Mouse (Mus musculus) liver, embryonic 11.5 days (tissue): Measurements from ENCODE around the gene Tfam. TPM values are rescaled to one million over a fixed set of nuclear protein-coding genes. Genes with fewer than 3 reads are reported as not detected.

ENCODE experiments used
- ATAC-seq: fragments of 200-750 bp; cut with Nextera tagmentation; replicated peaks from 2 replicates; pipeline ENCODE4 v1.8.0; 2017; ENCODE audit warnings: moderate number of reproducible peaks, mild to moderate bottlenecking, moderate TSS enrichment, moderate library complexity; ENCODE audit not compliant: low FRiP score
- DNase-seq: peaks from one replicate; pipeline ENCODE4 v3.0.0-alpha.2; 2017; ENCODE audit warnings: low spot score
- H3K27ac ChIP-seq: fragments of 300-500 bp; sonication (generic); 2 replicates; pipeline ENCODE4 v1.5.1; 2014; ENCODE audit warnings: mild to moderate bottlenecking, low read depth, low read length, control low read depth
- H3K27me3 ChIP-seq: fragments of 300-500 bp; sonication (generic); replicated peaks from 2 replicates; pipeline ENCODE4 v1.6.1; 2014; ENCODE audit warnings: low read length, mixed read lengths; ENCODE audit not compliant: control insufficient read depth, insufficient read depth
- H3K36me3 ChIP-seq: fragments of 300-500 bp; sonication (generic); 2 replicates; pipeline ENCODE4 v1.6.1; 2014; ENCODE audit warnings: mild to moderate bottlenecking, low read length, moderate library complexity, mixed read lengths; ENCODE audit not compliant: control insufficient read depth, insufficient read depth
- H3K4me1 ChIP-seq: fragments of 300-500 bp; sonication (generic); replicated peaks from 2 replicates; pipeline ENCODE4 v1.6.1; 2014; ENCODE audit warnings: low read length, mixed read lengths; ENCODE audit not compliant: control insufficient read depth, insufficient read depth
- H3K4me2 ChIP-seq: fragments of 300-500 bp; sonication (generic); 2 replicates; pipeline ENCODE4 v1.6.1; 2014; ENCODE audit warnings: mild to moderate bottlenecking, control low read depth, moderate library complexity
- H3K4me3 ChIP-seq: fragments of 300-500 bp; sonication (generic); 2 replicates; pipeline ENCODE4 v1.5.1; 2014; ENCODE audit warnings: low read depth, low read length, control low read depth
- H3K9ac ChIP-seq: fragments of 300-500 bp; sonication (generic); 2 replicates; pipeline ENCODE4 v1.6.1; 2014; ENCODE audit warnings: low read depth, low read length, control low read depth
- H3K9me3 ChIP-seq: fragments of 300-500 bp; sonication (generic); 2 replicates; pipeline ENCODE4 v1.6.1; 2016; ENCODE audit warnings: low read length, inconsistent platforms, mixed read lengths; ENCODE audit not compliant: control insufficient read depth
- WGBS: fragments of 180-500 bp; shearing (Covaris S2); extraction: QIAGEN DNeasy Blood & Tissue Kit; methylation state at CpG from one replicate; pipeline ENCODE4 v1.1.7; 2014; 5-methylcytosine and 5-hydroxymethylcytosine counted together
- polyA plus RNA-seq: library from polyadenylated mRNA; unstranded; fragments of >200 nt; fragmentation: Nextera tagmentation; extraction: Ambion mirVana; gene quantifications from 2 replicates; pipeline ENCODE4 v1.2.1, GENCODE M21; 2014

Gene Tfam
- polyA plus RNA-seq, 1 experiment from 2014 or later = 104 TPM

DNA sequence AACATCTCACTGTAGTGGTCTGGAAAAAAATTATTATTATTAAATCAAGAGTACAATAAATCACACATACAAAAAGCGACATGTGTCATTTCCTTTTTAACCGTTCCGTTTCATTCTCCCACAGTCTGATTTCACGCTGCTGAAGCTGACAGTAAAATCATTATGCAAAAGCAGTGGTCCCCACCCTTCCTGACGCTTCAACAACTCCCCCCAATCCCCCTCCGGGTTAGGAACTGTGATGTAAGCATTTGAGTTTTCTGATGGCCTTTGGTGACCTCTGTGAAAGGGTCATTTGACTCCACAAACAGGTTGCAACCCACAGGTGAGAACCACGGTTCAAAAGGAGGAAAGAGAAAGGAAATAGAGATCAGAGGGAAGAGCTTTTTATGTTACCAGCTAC lies 8.9 kb upstream of the Tfam start:
- Histone ChIP-seq H3K4me2 (no peak overlapping the region), H3K9ac (no peak overlapping the region), H3K27me3 (no peaks in the 10 kb centered on the region; the same call in 1 of the 2 replicates), H3K36me3 (no peaks in the 10 kb centered on the region), H3K9me3 (no peaks in the 10 kb centered on the region), H3K4me1 (no peaks in the 10 kb centered on the region), H3K4me3 (no peak overlapping the region), H3K27ac (no peak overlapping the region)
- ATAC-seq = no peak
- DNase-seq = no peak
- 48% methylated on average over 7 of the region's 7 CpGs for WGBS

DNA sequence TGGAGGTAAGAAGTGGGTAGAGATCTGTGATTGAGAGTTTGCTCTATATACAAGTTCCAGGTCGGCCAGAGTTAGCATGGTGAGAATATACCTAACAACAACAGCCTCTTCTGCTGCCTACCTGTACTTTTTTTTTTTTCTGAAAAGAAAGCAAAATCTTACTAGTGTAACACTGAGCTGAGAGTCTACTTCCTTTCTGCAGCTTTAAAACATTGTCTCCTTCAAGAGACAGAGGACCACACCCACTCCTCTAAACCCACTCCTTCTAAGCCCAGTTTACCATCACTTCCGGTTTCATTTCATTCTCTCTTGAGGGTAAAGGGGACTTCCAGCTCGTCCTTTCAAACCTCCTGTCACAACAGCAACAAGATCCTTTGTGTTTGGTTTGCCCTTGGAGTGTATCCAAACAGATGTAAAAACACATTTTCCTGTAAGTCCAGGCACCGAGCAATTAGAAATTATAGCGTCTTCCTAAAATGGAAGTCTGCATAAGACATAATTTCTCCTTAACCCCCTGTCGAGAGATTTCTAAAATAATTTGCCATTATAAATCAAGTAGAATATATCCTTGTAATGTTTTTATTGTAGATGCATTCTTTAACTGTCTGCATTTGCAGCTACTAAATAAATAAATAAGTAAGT lies 1.5 kb upstream of the Tfam start:
- WGBS = 58% methylated on average over 6 of the region's 6 CpGs
- H3K9me3 ChIP-seq = no peaks in the 10 kb centered on the region
- ATAC-seq (no peak), DNase-seq (no peak)
- peaks cover 8% of the 10 kb centered on the region for H3K36me3 ChIP-seq
- no peak overlapping the region for H3K4me3 ChIP-seq
- H3K9ac ChIP-seq = no peak overlapping the region
- H3K4me2 ChIP-seq = peak overlapping the region; percentile 28; the same call in 1 of the 2 replicates
- H3K4me1 ChIP-seq = peaks cover 6% of the 10 kb centered on the region
- no peak overlapping the region for H3K27ac ChIP-seq
- no peaks in the 10 kb centered on the region; the same call in 1 of the 2 replicates for H3K27me3 ChIP-seq

DNA sequence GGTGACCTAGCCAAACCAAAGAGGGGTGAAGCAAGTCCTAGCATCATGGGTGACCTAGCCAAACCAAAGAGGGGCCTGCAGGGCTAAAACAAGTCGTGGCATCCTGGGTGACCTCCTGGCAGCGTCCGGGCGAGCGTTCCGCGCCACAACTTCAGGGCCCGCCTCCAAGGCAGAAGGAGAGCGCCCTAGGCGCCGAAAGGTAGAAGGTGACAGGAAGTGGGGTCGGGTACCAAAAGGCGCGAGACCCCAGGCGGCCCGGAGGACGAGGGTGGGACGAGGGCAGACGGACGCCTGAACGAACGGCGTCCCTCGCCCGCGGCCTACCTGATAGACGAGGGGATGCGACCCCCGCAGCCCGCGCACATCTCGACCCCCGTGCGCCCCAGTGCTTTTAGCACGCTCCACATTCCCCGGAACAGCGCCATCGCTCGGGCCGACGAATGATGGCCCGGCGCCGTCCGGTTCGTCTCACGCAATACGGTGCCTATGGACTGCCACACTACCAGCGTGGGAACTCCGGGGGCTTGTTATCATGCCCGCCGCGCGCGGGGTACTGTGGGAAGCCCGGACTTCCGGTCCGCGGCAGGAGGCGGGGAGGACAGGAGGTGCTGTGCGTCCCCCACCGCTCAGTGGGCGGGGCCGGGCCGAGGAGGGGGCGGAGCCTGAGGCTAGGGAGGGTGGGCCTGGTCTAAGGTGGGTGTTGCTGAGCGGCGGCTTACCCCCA lies 402 bp downstream of the Tfam start:
- ATAC-seq = peak; percentile 97

DNA sequence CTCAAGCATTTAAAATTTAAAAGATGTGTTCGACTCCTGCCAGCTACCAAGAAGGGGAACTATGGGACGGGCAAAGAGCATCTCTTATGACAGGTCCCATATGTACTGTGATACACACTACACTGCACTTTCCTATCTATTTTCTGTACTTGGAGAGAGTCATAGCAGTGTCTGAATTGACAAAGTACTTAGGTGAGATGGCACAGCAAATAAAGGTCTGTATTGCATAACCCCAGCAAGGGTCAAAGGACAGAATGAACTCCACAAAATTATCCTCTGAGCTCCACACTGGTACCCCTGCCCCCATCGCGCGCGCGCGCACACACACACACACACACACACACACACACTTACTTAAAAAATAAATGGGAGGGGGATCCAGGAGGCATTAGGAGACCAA lies 4.0 kb downstream of the Tfam start:
- no peak for ATAC-seq
- peaks cover 6% of the 10 kb centered on the region for H3K4me1 ChIP-seq

More for the DNA sequence above, 402 bp downstream of the Tfam start:
- under 1% methylated on average over 68 of the region's 68 CpGs for WGBS
- DNase-seq = peak; percentile 99
- H3K4me1 ChIP-seq = peaks cover 6% of the 10 kb centered on the region
- peak overlapping the region; percentile 75 for H3K4me2 ChIP-seq
- H3K27me3 ChIP-seq = no peaks in the 10 kb centered on the region; the same call in 1 of the 2 replicates
- H3K4me3 ChIP-seq = peak overlapping the region; percentile 94
- H3K27ac ChIP-seq = peak overlapping the region; percentile 81
- peaks cover 13% of the 10 kb centered on the region for H3K36me3 ChIP-seq
- peak overlapping the region; percentile 92 for H3K9ac ChIP-seq
- H3K9me3 ChIP-seq = no peaks in the 10 kb centered on the region

DNA sequence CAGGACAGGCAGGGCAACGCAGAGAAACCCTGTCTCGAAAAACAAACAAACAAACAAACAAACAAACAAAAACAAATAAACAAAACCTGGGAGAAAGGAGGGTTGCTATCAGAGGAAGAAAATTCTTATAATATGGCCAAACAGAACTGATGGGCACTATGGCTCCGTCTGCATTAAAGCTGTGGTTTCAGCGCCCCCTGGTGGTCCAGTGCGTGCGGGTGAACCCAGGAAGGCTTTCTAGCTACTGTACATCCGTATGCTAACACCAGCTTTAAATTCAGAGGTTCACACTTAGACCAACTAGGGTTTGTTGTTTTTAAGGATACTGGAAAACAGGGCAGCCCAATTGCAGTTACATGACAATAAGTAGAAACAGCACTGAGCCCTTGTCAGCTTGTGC lies 12.2 kb downstream of the Tfam start:
- WGBS = 43% methylated on average over 7 of the region's 7 CpGs
- Histone ChIP-seq H3K36me3 (peaks cover 54% of the 10 kb centered on the region; the same call in 1 of the 2 replicates), H3K9me3 (no peaks in the 10 kb centered on the region), H3K4me1 (no peaks in the 10 kb centered on the region), H3K27ac (no peak overlapping the region), H3K4me2 (no peak overlapping the region), H3K27me3 (no peaks in the 10 kb centered on the region), H3K4me3 (no peak overlapping the region), H3K9ac (no peak overlapping the region)
- ATAC-seq (peak; percentile 48; the same call in 1 of the 2 replicates), DNase-seq (peak; percentile 70)

More for the DNA sequence above, 4.0 kb downstream of the Tfam start:
- DNase-seq = no peak
- no peak overlapping the region for H3K27ac ChIP-seq
- H3K4me2 ChIP-seq = no peak overlapping the region
- no peaks in the 10 kb centered on the region for H3K27me3 ChIP-seq
- WGBS = 92% methylated on average over 8 of the region's 8 CpGs
- H3K9ac ChIP-seq = no peak overlapping the region
- H3K4me3 ChIP-seq = no peak overlapping the region
- H3K9me3 ChIP-seq = no peaks in the 10 kb centered on the region
- peaks cover 30% of the 10 kb centered on the region for H3K36me3 ChIP-seq

DNA sequence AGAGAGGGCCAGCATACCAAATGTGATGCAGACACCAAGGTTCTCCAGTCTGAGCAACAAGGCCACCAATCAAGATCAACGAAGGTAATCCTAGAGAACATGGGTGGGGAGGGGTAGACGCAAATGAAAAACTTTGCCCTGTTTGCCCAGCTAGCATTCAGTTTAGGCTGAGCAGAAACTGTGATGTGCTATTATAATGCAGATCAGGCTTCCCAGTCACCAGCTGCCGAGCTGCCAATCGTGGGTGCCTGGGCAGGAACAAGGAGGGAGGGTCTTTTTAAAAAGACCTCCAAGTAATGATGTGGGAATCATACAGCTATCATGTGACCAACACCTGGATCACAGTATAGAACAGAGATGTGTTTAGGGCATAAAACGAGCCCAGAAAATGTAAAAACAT lies 15.0 kb downstream of the Tfam start:
- Histone ChIP-seq H3K4me3 (no peak overlapping the region), H3K27me3 (no peaks in the 10 kb centered on the region), H3K9me3 (no peaks in the 10 kb centered on the region), H3K27ac (no peak overlapping the region), H3K9ac (no peak overlapping the region), H3K4me1 (peaks cover 3% of the 10 kb centered on the region; the same call in 1 of the 2 replicates), H3K36me3 (peaks cover 35% of the 10 kb centered on the region; the same call in 1 of the 2 replicates), H3K4me2 (no peak overlapping the region)
- 89% methylated on average over 5 of the region's 5 CpGs for WGBS
- ATAC-seq = no peak
- no peak for DNase-seq

DNA sequence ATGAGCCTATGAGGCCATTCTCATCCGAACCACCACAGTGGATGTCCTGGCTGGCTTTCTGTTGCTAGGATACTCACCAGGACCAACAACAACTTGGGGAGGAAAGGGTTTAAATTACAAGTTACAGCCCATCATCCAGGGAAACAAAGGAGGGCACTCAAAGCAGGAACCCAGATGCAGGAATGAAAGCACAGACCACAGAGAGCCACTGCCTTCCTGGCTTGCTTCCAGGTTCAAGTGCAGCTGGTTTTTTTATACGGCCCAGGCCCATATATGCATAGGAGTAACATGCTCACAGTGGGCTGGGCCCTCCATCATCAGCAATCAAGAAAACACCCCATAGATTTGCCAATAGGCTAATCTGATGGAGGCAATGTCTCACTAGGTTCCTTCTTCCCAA lies 15.4 kb downstream of the Tfam start:
- Histone ChIP-seq H3K9ac (no peak overlapping the region), H3K27ac (no peak overlapping the region), H3K4me3 (no peak overlapping the region), H3K27me3 (no peaks in the 10 kb centered on the region), H3K9me3 (no peaks in the 10 kb centered on the region), H3K4me2 (no peak overlapping the region), H3K36me3 (peaks cover 33% of the 10 kb centered on the region; the same call in 1 of the 2 replicates), H3K4me1 (peaks cover 3% of the 10 kb centered on the region; the same call in 1 of the 2 replicates)
- DNase-seq (no peak), ATAC-seq (no peak)
- whole genome bisulfite sequencing = 92% methylated on average over 2 of the region's 2 CpGs

DNA sequence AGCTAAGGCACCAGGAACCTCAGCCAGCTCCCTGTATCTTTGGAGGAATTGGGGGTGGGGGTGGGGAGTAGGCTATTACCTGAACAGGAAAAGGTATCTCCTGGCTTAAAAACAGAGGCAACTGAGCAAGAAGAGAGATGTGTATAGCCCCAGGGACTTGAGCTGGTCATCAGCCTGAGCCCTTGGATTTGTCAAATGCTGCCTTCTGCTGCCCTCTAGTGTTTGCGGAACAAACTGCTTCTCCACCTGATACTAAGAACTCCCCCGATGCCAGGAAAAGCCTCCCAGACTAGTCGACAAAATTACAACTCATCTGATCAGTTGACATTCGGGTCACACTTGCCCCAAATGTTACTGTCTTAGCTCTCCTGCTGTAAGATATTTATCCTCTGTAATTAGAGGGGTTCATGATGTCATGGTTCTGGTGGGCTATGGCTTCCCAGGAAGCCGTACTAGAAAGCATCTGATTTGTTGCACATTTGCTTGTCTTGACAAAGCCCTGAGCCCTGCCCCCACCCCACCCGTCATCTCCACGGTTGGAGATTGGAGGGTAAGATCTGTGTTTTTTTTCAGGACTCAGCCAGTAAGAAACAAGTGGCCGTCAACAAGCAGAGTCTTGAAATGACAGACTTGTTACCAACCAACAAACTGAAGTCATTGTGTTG lies 19.7 kb downstream of the Tfam start:
- no peaks in the 10 kb centered on the region for H3K9me3 ChIP-seq
- ATAC-seq (peak; percentile 45; the same call in 1 of the 2 replicates), DNase-seq (peak; percentile 60)
- H3K4me2 ChIP-seq = no peak overlapping the region
- H3K4me1 ChIP-seq = peaks cover 3% of the 10 kb centered on the region; the same call in 1 of the 2 replicates
- 20% methylated on average over 8 of the region's 8 CpGs for WGBS
- peaks cover 11% of the 10 kb centered on the region; the same call in 1 of the 2 replicates for H3K36me3 ChIP-seq
- H3K4me3 ChIP-seq = no peak overlapping the region
- H3K9ac ChIP-seq = no peak overlapping the region
- H3K27me3 ChIP-seq = no peaks in the 10 kb centered on the region
- no peak overlapping the region for H3K27ac ChIP-seq
